Mouse (Mus musculus): ENCODE measurements around the gene Cdkal1.

Gene Cdkal1

DNA sequence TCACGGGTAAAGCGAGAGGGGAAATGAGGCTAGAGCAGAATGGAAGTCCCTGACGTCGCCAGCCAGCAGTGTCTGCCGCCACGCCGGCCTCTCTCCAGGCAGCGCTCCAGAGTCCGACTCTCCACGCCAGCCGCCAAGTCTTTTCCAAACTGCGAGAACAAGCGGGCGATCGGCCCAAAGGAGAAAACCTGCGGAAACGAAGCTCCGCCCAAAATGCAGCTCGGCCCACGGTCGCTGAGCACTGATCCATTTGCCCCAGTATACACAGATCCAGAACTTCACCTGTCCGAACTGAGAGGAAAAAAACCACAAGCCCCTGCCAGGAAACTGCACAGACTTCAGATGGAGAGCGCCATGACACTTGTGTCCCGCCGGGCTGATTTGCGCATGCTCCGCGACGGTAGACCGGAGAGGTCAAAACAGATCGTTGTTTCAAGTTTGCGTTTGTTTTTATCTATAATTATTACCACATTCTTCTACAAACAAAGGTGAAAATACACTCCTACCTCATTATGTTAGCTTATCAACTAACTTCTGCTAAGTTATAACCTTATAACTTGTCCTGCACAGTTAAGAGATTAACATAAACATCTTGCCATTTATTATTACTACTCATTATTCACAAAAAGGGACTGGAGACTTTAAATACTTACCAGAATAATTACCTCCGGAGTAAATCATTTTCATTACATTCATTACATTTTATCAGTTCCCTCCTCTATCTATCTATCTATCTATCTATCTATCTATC is at the start of gene Cdkal1:
Cdkal1 (minus strand) TSS at position 394 of the 751 bp plus-strand sequence.
- peak; percentile 65 for DNase-seq (ENCODE audit: low read depth, low spot score)

DNA sequence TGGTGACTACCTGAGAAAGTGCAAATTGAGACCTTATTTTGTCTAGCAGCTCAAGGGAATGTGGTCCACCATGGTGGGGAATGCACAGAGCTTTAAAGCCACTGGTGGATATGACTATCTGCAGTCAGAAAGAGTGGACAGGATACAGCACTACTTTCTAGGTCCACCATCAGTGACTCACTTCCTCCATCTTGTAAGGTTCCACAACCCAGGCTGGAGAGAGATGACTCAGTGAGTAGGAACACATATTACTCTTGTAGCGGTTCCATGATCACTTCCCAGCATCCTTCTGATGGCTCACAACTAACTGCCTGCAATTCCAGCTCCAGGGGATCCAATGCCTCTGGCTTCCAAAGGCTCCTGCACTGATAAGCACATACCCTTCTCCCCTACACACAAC is 47.9 kb upstream of the Cdkal1 start:
- no peak for DNase-seq (ENCODE audit: low read depth, low spot score)

DNA sequence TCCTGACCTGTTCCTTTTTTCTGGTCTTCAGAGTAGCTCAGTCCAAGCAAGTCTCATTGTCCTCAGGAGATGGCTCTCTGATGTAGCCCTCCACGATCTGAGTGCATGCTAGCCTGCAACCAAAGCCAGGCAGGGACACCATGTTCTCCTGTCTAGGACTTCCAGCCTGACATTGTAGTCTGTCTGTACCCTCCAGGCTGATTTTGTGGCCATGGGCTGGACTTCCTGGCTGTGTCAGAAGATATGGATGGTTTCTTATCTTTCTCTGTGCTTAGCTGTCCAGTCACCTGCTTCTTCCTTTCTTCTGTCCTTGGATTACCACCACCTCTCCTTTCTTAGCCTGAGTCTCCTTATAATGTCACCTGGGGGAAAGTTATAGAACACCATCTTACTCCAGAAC is 47.2 kb upstream of the Cdkal1 start:
- no peak for DNase-seq (ENCODE audit: low read depth, low spot score)

DNA sequence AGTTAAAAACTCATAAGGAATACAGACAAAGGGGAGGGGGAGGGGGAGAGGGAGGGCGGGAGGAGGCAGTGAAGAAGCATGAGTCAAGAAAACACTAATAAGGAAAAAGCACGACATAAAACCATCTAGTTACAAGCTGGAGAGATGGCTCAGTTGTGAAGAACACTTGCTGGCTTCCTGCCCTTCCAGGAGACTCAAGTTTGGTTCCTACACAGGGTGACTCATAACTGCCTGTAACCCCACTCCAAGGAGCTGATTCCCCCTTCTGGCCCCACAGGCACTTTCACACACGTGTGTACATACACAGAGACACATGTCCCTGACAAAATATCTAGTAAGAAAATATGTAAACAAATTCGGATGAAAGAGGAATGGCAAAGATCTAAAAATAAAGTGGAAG is 46.2 kb upstream of the Cdkal1 start:
- DNase-seq (ENCODE audit: low read depth, low spot score), result no peak

DNA sequence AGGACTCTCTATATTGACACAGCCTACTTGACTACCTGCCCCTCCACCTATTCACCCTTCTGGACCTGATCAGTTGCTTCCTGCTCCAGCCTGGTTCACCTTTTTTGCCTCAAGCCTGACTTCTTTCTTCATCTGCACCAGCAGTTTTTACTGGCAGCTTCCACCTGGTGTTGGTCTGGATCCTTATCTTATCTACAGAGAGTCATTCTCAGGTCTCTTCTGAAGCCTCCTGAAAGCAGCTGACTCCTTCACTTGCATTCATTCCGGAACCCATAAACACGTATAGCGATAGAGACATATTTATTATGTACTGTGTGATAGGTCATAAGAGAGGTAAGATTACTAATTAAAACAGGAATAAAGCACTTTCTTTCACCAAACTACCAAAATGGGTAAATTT is 11.3 kb upstream of the Cdkal1 start:
- no peak for DNase-seq (ENCODE audit: low read depth, low spot score)

DNA sequence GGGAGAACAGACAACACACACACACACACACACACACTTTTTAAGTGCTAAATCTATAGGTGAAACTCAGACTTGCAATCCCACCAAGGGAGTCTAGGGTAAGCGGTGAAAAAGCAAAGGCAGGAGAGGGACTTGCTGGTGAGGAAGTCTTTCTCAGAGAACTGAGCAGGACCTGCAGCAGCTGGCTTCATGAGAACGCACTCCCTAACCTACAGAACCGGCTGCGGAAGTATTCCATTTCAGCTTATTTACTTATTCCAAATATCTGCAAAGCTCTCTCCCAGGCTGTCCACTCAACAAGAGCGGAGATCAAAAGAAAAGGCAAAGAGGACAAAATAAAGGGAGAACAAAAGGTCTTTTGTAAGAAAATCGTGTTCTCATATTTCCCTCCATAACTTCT is 8.9 kb upstream of the Cdkal1 start:
- DNase-seq (ENCODE audit: low read depth, low spot score), result no peak

DNA sequence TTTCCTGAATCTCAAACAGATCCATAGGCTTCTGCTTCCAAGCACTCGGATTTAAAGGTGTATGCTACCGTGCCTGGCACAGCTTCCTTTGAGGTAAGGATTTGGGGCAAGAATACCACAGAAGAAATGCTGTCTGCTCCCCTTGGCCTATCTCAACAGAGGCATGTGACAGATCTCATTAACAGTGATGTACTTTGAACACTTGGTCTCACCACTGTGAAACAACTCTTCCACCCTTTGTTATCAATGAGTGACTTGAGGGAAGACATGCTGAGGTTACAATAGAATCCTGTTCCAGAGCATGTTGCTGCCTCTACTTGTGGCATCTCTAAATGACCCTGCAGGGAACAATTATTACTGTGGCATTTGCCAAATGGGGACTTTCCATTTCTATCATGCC is 4.6 kb upstream of the Cdkal1 start:
- DNase-seq (ENCODE audit: low read depth, low spot score), result no peak

DNA sequence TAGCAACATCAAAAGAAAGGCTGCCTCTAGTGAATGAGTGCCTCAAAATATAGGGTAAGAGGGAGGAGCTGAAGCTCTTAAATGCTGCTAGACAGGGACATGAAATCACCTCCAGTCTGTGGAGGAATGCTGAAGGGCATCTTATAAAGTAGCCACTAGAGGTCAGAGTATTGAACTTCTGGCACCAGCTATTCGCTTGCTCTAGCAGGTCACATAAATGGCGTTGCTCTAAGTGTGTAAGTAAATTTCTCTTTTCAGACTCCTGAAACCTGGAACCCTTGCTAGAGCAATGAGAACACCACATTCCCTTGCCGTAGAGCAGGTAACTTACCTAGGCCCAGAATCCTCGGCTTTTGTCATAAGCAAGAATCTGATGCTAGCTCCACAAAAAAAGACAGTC is 2.0 kb upstream of the Cdkal1 start:
- DNase-seq (ENCODE audit: low read depth, low spot score), result no peak

DNA sequence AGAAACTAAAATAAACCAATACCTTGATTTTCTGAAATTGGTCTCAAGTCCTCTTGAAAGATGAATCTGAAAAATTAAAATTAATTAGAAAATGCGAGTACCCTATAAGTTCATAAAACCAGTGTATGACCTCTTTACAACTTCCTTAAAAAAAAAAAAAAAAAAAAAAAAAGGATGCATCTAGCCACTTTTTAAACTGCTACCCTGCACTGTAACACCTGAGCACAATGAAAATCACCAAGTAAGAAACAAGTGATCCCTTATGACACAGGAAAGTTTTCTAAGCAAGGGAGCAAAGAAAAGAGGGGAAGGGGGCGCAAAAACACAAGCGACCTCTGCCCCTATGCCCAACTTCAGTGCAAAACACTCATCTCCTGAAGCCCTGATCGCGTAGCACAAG is 598 bp downstream of the Cdkal1 start:
- no peak for DNase-seq (ENCODE audit: low read depth, low spot score)

DNA sequence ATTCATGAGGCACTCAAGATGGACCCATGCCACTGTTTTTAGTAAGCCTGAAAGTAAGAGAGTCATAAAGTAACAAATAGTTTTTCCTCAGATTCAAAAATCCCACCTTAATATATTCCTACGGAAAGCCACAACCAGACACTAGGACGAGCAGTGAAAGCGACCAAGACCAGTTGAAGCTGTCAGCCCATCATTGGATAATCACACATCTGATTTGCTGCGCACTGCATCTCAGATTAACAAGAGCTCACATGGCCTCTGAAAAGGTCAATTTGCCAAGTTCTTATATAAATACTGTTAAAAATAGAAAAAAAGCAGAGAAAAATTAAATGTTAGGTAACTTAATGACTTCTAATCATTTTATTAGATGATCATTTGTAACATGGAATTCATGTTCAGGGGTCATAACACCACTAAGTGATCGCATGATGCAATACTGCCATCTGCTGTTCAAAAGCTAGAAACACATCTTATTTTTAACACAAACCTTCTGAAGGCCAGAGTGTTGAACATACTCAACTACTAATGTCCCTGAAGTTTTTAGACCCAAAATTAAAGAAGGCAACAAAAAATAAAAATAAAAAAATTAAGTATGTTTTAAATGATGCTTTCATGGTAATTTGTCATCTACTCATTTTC is 16.9 kb downstream of the Cdkal1 start:
- peak; percentile 20 for DNase-seq (ENCODE audit: low read depth, low spot score)

DNA sequence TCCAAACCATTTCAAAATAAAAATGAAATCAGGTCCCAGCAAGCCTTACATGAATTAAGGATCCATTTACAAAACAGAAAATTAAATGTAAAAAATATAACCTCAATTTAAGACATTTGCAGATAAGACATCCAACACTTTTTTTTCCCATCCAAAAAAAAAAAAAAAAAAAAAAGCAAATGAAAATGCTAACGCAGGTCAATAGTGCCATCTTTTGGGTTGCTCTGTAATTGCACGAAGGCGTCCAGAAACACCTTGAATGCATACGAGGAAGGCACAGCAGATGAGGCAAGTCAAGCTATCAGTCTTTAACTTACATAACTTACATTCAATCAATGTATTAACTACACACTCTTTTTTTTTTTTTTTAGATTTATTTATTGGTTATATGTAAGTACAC is 20.3 kb downstream of the Cdkal1 start:
- DNase-seq (ENCODE audit: low read depth, low spot score), result no peak

DNA sequence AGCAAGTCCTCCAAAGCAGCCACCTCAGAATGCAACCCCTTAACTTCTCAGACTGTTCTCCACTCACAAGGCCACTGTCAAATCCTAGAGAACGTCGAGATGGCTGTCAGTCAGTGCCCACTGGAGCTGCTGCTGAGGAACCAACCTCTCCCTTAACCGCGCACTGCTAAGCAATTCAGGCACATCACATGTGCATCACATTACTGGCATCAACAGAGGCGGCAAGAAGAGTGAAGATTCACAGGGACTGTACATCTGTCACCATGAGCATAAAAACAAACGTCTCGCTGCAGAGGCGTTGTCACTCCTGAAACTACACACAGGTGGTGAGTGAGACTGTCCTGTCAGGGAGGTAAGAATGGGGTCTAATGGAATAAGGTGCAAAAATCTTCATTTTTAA is 21.7 kb downstream of the Cdkal1 start:
- DNase-seq (ENCODE audit: low read depth, low spot score), result no peak

DNA sequence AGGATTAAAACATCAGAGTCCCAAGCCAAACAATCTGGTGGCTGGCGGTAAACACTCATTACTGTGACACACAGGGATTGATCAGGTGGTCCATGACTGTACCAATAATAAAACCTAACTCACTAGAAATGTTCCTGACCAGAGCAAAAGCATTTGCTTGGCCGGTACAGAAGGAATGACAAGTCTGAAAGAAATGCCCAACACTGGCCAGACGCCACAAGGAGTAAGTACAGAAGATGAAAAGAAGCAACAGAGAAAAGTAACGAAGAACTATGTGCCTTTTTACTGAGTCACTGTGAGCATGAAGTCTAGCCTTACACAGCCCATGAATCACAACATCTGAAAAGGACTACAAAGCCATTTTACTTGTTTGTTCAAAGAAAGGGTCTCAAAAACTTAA is 24.3 kb downstream of the Cdkal1 start:
- no peak for DNase-seq (ENCODE audit: low read depth, low spot score)

DNA sequence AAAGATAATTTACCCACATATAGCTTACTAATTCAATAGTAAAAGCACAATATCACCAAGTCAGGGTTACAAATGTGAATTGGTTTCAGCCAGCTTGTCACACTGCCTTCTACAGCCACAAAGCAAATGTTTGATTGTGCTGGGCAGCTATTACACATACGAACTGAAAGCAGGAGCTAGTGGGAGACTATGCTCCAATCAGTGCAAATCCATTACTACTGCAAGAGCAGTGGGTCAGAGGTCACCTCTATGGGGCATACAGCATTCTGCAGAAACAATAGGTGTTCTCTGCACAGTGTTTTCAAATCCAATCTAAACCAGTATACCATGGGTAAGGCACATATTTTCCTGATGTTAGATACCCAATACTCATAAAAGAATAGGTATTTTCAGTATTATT is 27.4 kb downstream of the Cdkal1 start:
- DNase-seq (ENCODE audit: low read depth, low spot score), result no peak

DNA sequence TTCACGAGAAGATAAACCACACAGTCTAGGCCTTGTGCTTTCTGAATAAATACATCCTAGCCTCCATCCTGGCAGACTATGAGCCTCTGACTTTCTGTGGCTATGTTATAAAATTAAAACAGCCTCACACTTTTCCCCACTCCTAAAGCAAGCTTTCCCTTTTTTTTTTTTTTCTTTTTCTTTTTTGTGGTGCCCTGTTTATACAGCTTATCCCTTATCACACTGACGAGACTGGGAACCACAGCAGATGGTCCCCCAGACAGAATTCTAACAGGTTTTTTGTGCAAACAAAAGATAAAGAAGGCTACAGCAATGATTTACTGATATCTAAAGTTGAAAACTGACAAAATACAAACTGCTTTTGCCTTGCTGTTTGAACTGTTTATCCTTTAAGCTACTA is 29.0 kb downstream of the Cdkal1 start:
- no peak for DNase-seq (ENCODE audit: low read depth, low spot score)

DNA sequence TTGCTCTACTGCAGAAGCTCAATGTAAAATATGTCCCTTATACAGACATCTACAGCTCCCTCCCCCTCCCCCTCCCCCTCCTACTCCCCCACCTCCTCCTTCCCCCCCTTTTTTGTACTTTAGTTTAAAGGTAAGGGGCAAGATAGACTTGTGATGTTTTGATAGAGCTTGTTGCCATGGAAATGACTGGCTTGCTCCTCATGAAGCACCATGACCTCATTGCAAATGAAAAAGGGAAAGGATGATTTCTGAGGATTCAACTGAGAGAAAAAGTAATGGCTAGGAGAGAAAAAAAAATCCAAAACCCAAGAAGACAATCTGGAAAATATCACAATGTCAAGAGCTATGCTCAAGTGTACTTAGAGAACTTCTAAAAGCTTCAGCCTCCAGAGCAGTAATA is 29.4 kb downstream of the Cdkal1 start:
- no peak for DNase-seq (ENCODE audit: low read depth, low spot score)

DNA sequence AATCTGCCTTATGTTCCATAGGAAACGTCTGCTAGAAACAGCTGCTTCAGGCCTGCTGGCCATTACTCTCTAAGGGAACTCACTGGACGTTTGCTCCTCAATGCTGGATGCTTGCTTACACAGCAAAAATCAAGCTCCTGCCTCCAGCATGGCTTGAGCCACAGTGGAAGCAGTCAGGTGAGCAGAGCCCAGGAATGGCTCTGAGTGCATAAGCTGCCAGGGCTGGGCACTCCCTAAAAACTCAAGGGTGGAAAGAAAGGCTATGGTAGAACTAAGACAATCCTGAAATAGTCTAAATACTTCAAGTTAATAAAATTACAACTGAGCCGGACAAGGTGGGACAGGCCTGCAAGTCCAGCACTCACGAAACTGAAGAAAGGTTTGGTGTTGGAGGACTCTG is 30.7 kb downstream of the Cdkal1 start:
- DNase-seq (ENCODE audit: low read depth, low spot score), result no peak

DNA sequence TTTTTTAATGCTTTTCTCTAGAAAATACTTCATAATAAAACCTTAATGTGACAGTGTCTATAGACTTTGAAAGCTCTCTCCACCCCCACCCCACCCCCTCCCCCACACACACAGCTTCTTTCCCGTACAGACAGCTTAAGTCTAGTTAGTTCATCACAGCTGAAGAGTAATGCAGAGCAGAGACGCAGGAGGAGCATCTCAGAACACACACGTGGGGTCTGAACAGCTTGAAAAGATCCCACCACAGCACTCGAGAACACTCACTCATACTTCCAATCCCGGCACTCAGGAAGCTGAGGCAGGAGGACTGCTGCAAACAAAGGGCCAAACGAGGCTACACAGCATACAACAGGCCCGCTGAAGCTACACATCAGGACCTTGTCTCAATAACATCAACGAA is 31.1 kb downstream of the Cdkal1 start:
- no peak for DNase-seq (ENCODE audit: low read depth, low spot score)

DNA sequence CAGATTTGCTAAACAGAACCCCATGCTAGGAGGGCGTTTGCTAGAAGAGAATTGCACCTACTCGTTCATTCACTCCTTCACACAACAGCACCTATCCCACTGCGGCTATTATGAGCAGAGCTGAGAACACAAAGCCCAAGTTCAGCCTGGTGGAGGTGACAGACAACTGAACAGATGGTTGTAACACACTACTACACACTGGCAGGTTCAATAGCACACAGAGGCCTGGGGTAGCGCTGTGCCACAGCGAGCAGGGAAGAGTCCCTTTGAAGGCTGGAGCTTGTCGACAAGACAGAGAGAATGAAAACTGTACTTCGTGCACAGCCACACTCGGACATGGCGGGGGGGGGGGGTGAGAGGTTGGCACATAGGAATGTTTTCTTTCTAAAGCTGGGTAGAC is 31.6 kb downstream of the Cdkal1 start:
- no peak for DNase-seq (ENCODE audit: low read depth, low spot score)

DNA sequence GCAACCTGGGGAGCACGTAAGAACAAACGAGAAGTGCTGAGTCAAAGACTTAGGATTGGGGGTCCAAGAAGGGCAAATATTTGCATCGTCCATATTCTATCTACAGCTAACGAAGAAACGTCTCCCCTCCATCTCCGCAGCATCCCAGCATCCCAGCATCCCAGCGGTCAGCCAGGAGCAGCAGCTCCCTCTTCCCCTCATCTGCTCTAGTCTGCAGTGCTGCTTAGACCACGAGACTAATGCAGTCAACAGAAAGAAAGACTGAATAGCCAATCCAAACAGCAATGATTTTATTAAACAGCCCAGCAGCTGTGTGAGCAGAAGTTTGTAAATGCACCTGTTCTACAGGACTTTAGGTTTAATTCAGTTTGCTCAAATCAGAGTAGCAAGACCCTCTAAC is 32.0 kb downstream of the Cdkal1 start:
- DNase-seq (ENCODE audit: low read depth, low spot score), result no peak

DNA sequence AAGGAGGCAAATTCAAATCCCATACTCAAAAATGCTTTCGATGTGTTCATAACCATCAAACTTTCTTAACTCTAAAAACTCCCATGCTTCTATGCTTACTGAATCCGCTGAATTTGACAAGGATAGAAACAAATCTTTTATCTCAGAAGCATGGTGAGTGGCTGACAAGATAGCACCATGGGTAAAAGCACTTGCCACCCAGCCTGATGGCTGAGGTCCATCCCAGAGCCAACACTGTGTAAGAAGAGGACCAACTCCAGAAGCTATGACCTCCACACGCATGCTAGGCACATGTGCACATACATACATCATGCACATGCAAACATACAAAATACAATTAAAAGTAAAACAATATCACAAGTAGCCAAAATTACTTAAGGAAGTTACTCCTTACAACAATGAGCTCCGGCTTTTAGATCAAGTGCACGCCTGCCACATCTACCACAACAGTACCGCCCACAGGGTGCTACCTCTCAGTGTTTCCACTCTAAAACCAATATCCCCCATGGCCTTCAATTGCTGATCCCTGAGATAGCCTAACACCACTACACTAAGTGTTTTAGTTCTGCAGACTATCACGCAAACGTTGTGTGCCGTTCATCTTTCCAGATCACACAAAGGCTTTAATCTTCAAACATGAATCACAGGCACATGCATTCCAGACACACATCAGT is 35.4 kb downstream of the Cdkal1 start:
- no peak for DNase-seq (ENCODE audit: low read depth, low spot score)

DNA sequence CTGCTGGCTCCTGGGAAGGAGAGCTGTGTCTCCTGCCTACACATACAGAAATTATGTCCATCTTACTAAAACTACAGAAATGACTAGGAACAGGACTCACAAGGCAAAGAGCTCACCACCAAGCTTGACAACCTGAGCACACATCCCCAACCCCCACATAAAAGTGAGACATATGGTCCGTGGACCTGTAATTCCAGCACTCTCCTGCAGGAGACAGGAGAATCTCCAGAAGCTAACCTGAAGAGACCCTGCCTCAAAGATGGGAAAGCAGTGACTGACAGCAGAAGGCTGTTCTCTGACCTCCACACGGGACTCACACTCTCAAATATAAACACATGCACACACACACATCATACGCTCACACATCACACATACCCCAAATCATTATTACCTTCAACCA is 36.3 kb downstream of the Cdkal1 start:
- DNase-seq (ENCODE audit: low read depth, low spot score), result no peak

DNA sequence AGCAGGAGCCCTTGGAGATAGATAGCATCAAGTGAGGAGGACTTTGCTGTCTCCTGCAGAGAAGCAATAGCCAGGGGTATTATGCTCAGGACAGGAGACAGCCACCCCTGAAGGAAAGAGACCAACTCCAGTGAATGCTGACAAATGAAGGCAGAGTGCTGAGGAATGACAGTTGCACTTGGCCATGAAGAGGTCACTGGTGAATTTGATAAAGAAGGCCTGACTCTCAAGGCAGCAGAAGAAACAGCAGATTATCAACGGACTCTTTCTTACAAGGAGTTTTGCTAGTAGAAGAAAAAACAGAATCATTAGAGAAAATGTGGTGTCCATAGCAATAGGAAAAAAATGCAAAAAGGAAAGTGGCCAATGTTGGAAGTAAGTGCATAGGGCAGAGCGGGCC is 37.2 kb downstream of the Cdkal1 start:
- DNase-seq (ENCODE audit: low read depth, low spot score), result no peak
